Mouse (Mus musculus) thymus, adult 2 months (tissue): ENCODE measurements around the gene Tle4. TPM values are rescaled to one million over a fixed set of nuclear protein-coding genes. Genes with fewer than 3 reads are reported as not detected.
A peak's percentile ranks its signal among the peaks of the same experiment; 100 is the strongest.

Experiments
- DNase-seq: peaks from one replicate; pipeline ENCODE4 v3.0.0; 2021
- H3K27ac ChIP-seq: fragments of 200-500 bp; 2 replicates; pipeline ENCODE4 v1.5.1; 2012; ENCODE audit warnings: low read length, control low read depth; ENCODE audit not compliant: control insufficient read depth, insufficient read depth
- H3K27me3 ChIP-seq: fragments of 200-500 bp; 2 replicates; pipeline ENCODE4 v1.6.1; 2012; ENCODE audit warnings: mild to moderate bottlenecking, low read length, moderate library complexity, mixed read lengths; ENCODE audit not compliant: control insufficient read depth, insufficient read depth
- H3K36me3 ChIP-seq: fragments of 200-500 bp; 2 replicates; pipeline ENCODE4 v1.6.1; 2012; ENCODE audit warnings: mild to moderate bottlenecking, low read length, moderate library complexity; ENCODE audit not compliant: control insufficient read depth, insufficient read depth
- H3K4me1 ChIP-seq: fragments of 200-500 bp; replicated peaks from 2 replicates; pipeline ENCODE4 v1.6.1; 2012; ENCODE audit warnings: low read length; ENCODE audit not compliant: control insufficient read depth, insufficient read depth
- H3K4me3 ChIP-seq: fragments of 200-500 bp; 2 replicates; pipeline ENCODE4 v1.5.1; 2012; ENCODE audit warnings: mild to moderate bottlenecking, low read length, control low read depth, moderate library complexity; ENCODE audit not compliant: control insufficient read depth, insufficient read depth
- CTCF ChIP-seq: fragments of 200-500 bp; IDR thresholded peaks from 2 replicates; pipeline ENCODE4 v1.5.1; 2012; ENCODE audit warnings: mild to moderate bottlenecking, control low read depth, low read length, moderate library complexity, borderline replicate concordance; ENCODE audit not compliant: control insufficient read depth, poor library complexity, insufficient read depth; ENCODE audit errors: extremely low read depth
- POLR2A ChIP-seq: fragments of 200-500 bp; IDR thresholded peaks from 2 replicates; pipeline ENCODE4 v1.6.1; 2012; ENCODE audit warnings: mild to moderate bottlenecking, low read length, control low read depth, moderate library complexity; ENCODE audit not compliant: control insufficient read depth, poor library complexity, insufficient read depth; ENCODE audit errors: extremely low read depth
- WGBS: fragments of 180-500 bp; shearing (Covaris S2); methylation state at CpG from one replicate; pipeline ENCODE4 v1.1.7; 2018; 5-methylcytosine and 5-hydroxymethylcytosine counted together
- polyA plus RNA-seq: library from polyadenylated mRNA; depleted of rRNA; stranded (reverse); fragments of >200 nt; gene quantifications from 2 replicates; pipeline ENCODE4 v1.2.3, GENCODE M21; 2012

The Tle4 gene
- polyA plus RNA-seq, 1 experiment = 17.8 TPM

DNA sequence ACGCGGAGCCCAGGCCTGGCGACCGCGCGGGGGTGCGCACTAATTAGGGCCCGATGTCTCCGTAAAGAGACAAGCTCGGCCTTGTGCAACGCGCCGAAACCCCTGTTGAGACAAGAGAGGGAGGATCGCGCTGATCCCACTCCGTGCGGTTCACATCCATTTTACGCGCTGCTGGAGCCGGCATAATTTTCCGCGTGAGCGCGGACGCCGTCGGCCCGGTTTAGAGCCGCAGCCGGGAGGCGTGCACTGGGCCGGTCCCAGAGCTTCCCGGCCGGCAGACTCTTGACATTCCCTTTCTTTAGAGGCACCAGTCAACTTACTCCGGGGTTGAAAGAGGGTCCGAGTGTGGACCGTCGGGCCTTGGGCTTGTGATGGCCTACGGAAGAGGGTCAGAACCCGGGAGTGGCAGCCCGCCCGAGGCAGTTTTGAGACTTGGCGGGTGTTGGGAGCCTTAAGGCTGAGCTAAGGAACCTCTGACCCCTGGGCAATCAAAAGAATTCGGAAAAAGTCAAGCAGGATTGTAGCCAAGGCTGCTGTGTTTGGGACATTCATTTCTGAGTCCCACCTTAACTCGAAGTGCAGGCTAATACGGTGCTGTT lies 938 bp upstream of the Tle4 start:
- 6% methylated on average over 46 of the region's 46 CpGs for WGBS
- Histone ChIP-seq H3K4me1 (peaks cover 6% of the 10 kb centered on the region), H3K27me3 (no peaks in the 10 kb centered on the region), H3K4me3 (peak overlapping the region; percentile 59), H3K36me3 (no peaks in the 10 kb centered on the region), H3K27ac (no peak overlapping the region)
- no peak for DNase-seq
- TF ChIP-seq POLR2A (no peak), CTCF (no peak)

- H3K4me3 ChIP-seq = peak overlapping the region; percentile 100
- WGBS = 2% methylated on average over 116 of the region's 120 CpGs
Measured at GRCm38 (mm10) chr19:14596941-14597916, 622 bp downstream of the Tle4 start.

GRCm38 (mm10) chr19:14596358-14596940 lies 1.4 kb downstream of the Tle4 start:
- Histone ChIP-seq H3K4me1 (peaks cover 6% of the 10 kb centered on the region), H3K36me3 (no peaks in the 10 kb centered on the region; the same call in 1 of the 2 replicates), H3K4me3 (peak overlapping the region; percentile 100), H3K27ac (peak overlapping the region; percentile 67; the same call in 1 of the 2 replicates), H3K27me3 (no peaks in the 10 kb centered on the region)
- TF ChIP-seq CTCF = no peak
- TF ChIP-seq POLR2A = no peak
- WGBS = 3% methylated on average over 12 of the region's 12 CpGs
- no peak for DNase-seq

More at GRCm38 (mm10) chr19:14596941-14597916, 622 bp downstream of the Tle4 start:
- TF ChIP-seq CTCF (no peak), POLR2A (no peak)
- peak; percentile 54 for DNase-seq
- H3K4me1 ChIP-seq = peaks cover 6% of the 10 kb centered on the region
- H3K27me3 ChIP-seq = no peaks in the 10 kb centered on the region
- no peaks in the 10 kb centered on the region; the same call in 1 of the 2 replicates for H3K36me3 ChIP-seq
- peak overlapping the region; percentile 67 for H3K27ac ChIP-seq

DNA sequence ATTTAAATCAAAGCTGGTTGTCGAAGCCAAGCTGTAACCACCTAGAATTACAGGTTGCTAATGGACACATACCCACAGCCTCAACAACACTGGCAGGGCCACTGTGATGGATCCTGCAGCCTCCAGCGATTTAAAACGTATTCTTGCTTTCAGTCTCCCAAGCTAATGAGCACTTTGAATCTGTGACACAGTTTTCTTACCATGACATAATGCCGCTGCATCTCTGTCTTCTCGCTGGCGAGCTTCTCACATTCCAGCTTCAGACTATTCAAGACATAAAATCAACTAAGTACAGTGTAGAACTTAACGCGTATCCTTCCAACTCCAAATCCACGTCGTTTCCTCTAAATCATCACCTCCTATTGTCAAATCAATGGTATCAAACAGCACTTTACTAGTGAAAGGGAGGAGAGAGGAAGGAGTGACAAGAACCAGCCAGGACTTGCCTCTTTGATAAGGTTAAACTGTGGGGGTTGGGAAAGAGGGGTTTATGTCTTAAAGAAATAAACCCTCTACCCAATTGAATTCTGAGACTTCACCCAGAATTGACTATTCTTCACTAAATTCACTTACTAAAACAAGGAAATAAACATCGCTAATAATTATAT lies 2.4 kb downstream of the Tle4 start:
- H3K4me1 ChIP-seq = peaks cover 6% of the 10 kb centered on the region
- H3K27ac ChIP-seq = no peak overlapping the region
- DNase-seq = no peak
- no peak overlapping the region for H3K4me3 ChIP-seq
- WGBS = 85% methylated on average over 11 of the region's 11 CpGs
- H3K36me3 ChIP-seq = no peaks in the 10 kb centered on the region; the same call in 1 of the 2 replicates
- TF ChIP-seq POLR2A = no peak
- TF ChIP-seq CTCF = no peak
- H3K27me3 ChIP-seq = no peaks in the 10 kb centered on the region

DNA sequence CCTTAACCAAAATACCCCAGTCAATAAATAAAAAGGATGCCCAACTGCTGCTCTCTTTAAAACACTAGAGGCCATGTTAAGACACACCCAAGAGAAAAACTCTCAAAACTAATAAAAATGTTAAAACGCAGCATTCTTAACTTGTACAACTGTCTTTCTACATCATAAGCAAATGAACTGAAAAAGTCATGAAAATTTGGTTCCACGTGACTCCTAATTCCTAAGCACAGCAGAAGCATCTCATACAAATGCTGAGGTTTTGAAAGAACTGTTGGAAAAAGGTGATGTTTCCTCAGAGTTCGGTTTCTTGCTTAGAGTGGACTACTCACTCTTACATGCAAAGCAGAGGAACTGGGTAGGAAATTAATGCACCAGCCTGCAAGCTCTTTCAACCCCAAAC lies 3.3 kb downstream of the Tle4 start:
- Histone ChIP-seq H3K4me1 (peaks cover 6% of the 10 kb centered on the region), H3K27ac (no peak overlapping the region), H3K4me3 (no peak overlapping the region), H3K36me3 (no peaks in the 10 kb centered on the region; the same call in 1 of the 2 replicates), H3K27me3 (no peaks in the 10 kb centered on the region)
- TF ChIP-seq CTCF = no peak
- TF ChIP-seq POLR2A = no peak
- 88% methylated on average over 3 of the region's 3 CpGs for WGBS
- no peak for DNase-seq
